Mouse (Mus musculus): ENCODE results near the gene Pm20d1. TPM values are rescaled to one million over a fixed set of nuclear protein-coding genes. Genes with fewer than 3 reads are reported as not detected.

Gene Pm20d1
- polyA plus RNA-seq, 1 experiment, result 1.3 TPM

GRCm38 (mm10) chr1:131861811-131862210 is 64.6 kb downstream of the Pm20d1 start:
- no peaks in the 10 kb centered on the region for H3K27me3 ChIP-seq (ENCODE audit: control insufficient read depth, insufficient read depth, low read length)
- no peak overlapping the region for H3K27ac ChIP-seq (ENCODE audit: control insufficient read depth, insufficient read depth, low read length)
- no peaks in the 10 kb centered on the region for H3K4me1 ChIP-seq (replicated peaks; ENCODE audit: control insufficient read depth, insufficient read depth, low read length)
- TF ChIP-seq CTCF (IDR thresholded peaks at IDR 0.05; ENCODE audit: borderline replicate concordance, control insufficient read depth, extremely low read depth, insufficient read depth, low read length, poor library complexity) (no peak), POLR2A (IDR thresholded peaks at IDR 0.05; ENCODE audit: control insufficient read depth, extremely low read depth, insufficient read depth, low read length, poor library complexity) (no peak)
- no peaks in the 10 kb centered on the region for H3K36me3 ChIP-seq (ENCODE audit: control insufficient read depth, insufficient read depth, low read length)
- WGBS, result 92% methylated on average over 4 of the region's 4 CpGs
- no peak overlapping the region for H3K4me3 ChIP-seq (ENCODE audit: control insufficient read depth, insufficient read depth, low read length)
- DNase-seq, result no peak

DNA sequence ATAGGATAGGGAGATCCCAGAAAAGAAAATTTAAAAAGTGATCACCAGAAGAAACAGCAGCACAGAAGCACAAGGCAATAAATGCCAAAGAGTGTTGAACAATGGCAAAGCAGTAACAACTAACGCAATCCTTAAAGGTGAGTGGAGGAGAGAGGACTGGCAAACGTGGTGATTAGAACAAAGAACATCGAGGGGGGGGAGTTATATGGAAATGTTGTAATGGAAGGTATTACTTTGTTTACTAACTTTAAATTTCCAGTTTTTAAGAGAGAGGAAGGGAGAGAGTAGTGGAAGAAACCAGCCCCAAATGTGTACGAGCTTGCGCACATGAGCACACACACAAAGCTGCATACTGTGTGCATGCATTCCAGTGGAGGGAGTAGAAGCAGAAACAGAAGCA is 68.4 kb downstream of the Pm20d1 start:
- no peak for DNase-seq
- Histone ChIP-seq H3K36me3 (ENCODE audit: control insufficient read depth, insufficient read depth, low read length) (0 out of 2 replicates have a peak, but pooled peaks cover 2% of the 10 kb centered on the region), H3K4me3 (ENCODE audit: control insufficient read depth, insufficient read depth, low read length) (no peak overlapping the region), H3K4me1 (replicated peaks; ENCODE audit: control insufficient read depth, insufficient read depth, low read length) (peaks cover 8% of the 10 kb centered on the region), H3K27ac (ENCODE audit: control insufficient read depth, insufficient read depth, low read length) (no peak overlapping the region), H3K27me3 (ENCODE audit: control insufficient read depth, insufficient read depth, low read length) (no peaks in the 10 kb centered on the region)
- TF ChIP-seq POLR2A (IDR thresholded peaks at IDR 0.05; ENCODE audit: control insufficient read depth, extremely low read depth, insufficient read depth, low read length, poor library complexity) (no peak), CTCF (IDR thresholded peaks at IDR 0.05; ENCODE audit: borderline replicate concordance, control insufficient read depth, extremely low read depth, insufficient read depth, low read length, poor library complexity) (no peak)
- WGBS, result 89% methylated on average over 5 of the region's 5 CpGs

- H3K4me1 ChIP-seq (replicated peaks; ENCODE audit: control insufficient read depth, insufficient read depth, low read length), result peaks cover 8% of the 10 kb centered on the region
- H3K27me3 ChIP-seq (ENCODE audit: control insufficient read depth, insufficient read depth, low read length), result no peaks in the 10 kb centered on the region
- no peak for DNase-seq
- H3K36me3 ChIP-seq (ENCODE audit: control insufficient read depth, insufficient read depth, low read length), result 0 out of 2 replicates have a peak, but pooled peaks cover 5% of the 10 kb centered on the region
- WGBS, result 42% methylated on average over 6 of the region's 6 CpGs
- no peak overlapping the region for H3K4me3 ChIP-seq (ENCODE audit: control insufficient read depth, insufficient read depth, low read length)
- no peak for TF ChIP-seq POLR2A (IDR thresholded peaks at IDR 0.05; ENCODE audit: control insufficient read depth, extremely low read depth, insufficient read depth, low read length, poor library complexity)
- TF ChIP-seq CTCF (IDR thresholded peaks at IDR 0.05; ENCODE audit: borderline replicate concordance, control insufficient read depth, extremely low read depth, insufficient read depth, low read length, poor library complexity), result no peak
- no peak overlapping the region for H3K27ac ChIP-seq (ENCODE audit: control insufficient read depth, insufficient read depth, low read length)
Measured at GRCm38 (mm10) chr1:131866304-131866999, 69.3 kb downstream of the Pm20d1 start.

DNA sequence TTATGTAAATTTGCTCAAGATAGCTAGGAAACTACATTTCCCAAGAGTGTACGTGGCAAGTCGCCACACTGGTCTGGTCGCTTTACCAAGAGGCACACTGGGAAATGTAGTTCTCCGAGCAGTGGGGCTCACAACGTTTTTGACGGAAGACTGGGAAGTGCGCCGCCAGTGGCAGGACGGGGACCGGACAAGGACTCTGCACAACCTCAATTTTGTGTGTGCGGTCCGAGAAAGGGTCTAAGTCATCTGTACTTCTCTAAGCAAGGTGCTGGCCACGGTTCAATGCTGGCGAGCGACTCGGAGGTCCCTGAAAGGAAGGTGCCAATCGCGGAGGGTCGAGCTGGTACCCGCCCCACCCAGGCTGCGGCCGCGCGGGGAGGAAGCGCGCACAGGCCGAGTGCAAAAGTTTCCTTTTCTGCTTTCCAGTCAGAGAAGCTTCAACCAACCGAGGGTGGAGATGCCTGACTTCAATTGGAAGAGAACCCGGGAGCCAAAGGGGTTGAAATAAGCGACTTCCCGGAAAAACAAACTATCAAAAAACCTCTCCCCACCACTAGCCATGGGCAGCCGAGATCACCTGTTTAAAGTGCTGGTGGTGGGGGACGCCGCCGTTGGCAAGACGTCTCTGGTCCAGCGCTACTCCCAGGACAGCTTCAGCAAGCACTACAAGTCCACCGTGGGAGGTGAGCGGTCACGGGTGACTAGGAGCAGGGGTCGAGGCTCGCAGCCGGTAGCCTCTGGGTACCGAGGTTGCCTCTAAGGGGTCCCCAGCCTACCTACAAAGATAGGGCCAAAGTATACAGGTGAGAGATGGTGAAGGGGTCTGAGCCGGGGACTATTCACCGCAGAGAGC is 70.1 kb downstream of the Pm20d1 start, which contains the start of gene Rab29:
TSS of gene Rab29 (plus strand) at position 132 of the 853 bp plus-strand sequence.
- no peaks in the 10 kb centered on the region for H3K27me3 ChIP-seq (ENCODE audit: control insufficient read depth, insufficient read depth, low read length)
- under 1% methylated on average over 46 of the region's 46 CpGs for WGBS
- H3K4me3 ChIP-seq (ENCODE audit: control insufficient read depth, insufficient read depth, low read length), result peak within 1 kb of the TSS; percentile 99
- DNase-seq, result peak; percentile 89
- no peak for TF ChIP-seq POLR2A (IDR thresholded peaks at IDR 0.05; ENCODE audit: control insufficient read depth, extremely low read depth, insufficient read depth, low read length, poor library complexity)
- peak; percentile 95 for TF ChIP-seq CTCF (IDR thresholded peaks at IDR 0.05; ENCODE audit: borderline replicate concordance, control insufficient read depth, extremely low read depth, insufficient read depth, low read length, poor library complexity)
- H3K4me1 ChIP-seq (replicated peaks; ENCODE audit: control insufficient read depth, insufficient read depth, low read length), result peaks cover 8% of the 10 kb centered on the region
- peak within 1 kb of the TSS; percentile 53; the same call in 1 of the 2 replicates for H3K27ac ChIP-seq (ENCODE audit: control insufficient read depth, insufficient read depth, low read length)
- peaks cover 8% of the 10 kb centered on the region; the same call in 1 of the 2 replicates for H3K36me3 ChIP-seq (ENCODE audit: control insufficient read depth, insufficient read depth, low read length)

DNA sequence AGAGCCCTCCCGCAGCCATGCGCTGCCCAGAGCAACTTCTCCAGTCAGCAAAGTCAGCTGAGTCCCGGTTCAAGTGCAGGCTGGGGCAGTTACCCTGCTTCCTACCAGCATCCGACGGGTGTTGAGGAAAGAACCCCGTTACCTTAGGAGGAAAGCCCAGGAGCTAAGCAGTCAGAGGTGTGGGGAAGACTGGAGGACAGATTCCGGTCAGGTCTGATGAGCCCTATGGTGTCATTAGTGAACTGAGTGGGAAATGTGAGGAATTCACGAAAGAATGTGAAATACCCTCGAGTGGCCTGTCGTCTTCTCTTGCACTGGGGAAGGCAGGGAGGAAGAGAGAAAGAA is 70.7 kb downstream of the Pm20d1 start:
- Histone ChIP-seq H3K27ac (ENCODE audit: control insufficient read depth, insufficient read depth, low read length) (no peak overlapping the region), H3K4me3 (ENCODE audit: control insufficient read depth, insufficient read depth, low read length) (peak overlapping the region; percentile 99), H3K4me1 (replicated peaks; ENCODE audit: control insufficient read depth, insufficient read depth, low read length) (peaks cover 8% of the 10 kb centered on the region), H3K27me3 (ENCODE audit: control insufficient read depth, insufficient read depth, low read length) (no peaks in the 10 kb centered on the region), H3K36me3 (ENCODE audit: control insufficient read depth, insufficient read depth, low read length) (peaks cover 12% of the 10 kb centered on the region; the same call in 1 of the 2 replicates)
- TF ChIP-seq CTCF (IDR thresholded peaks at IDR 0.05; ENCODE audit: borderline replicate concordance, control insufficient read depth, extremely low read depth, insufficient read depth, low read length, poor library complexity) (no peak), POLR2A (IDR thresholded peaks at IDR 0.05; ENCODE audit: control insufficient read depth, extremely low read depth, insufficient read depth, low read length, poor library complexity) (no peak)
- peak; percentile 20 for DNase-seq
- WGBS, result 30% methylated on average over 10 of the region's 10 CpGs

GRCm38 (mm10) chr1:131869561-131869960 is 72.4 kb downstream of the Pm20d1 start:
- TF ChIP-seq POLR2A (IDR thresholded peaks at IDR 0.05; ENCODE audit: control insufficient read depth, extremely low read depth, insufficient read depth, low read length, poor library complexity) (no peak), CTCF (IDR thresholded peaks at IDR 0.05; ENCODE audit: borderline replicate concordance, control insufficient read depth, extremely low read depth, insufficient read depth, low read length, poor library complexity) (no peak)
- no peak overlapping the region for H3K4me3 ChIP-seq (ENCODE audit: control insufficient read depth, insufficient read depth, low read length)
- no peaks in the 10 kb centered on the region for H3K27me3 ChIP-seq (ENCODE audit: control insufficient read depth, insufficient read depth, low read length)
- no peak overlapping the region for H3K27ac ChIP-seq (ENCODE audit: control insufficient read depth, insufficient read depth, low read length)
- DNase-seq, result no peak
- WGBS, result 87% methylated on average over 2 of the region's 2 CpGs
- H3K36me3 ChIP-seq (ENCODE audit: control insufficient read depth, insufficient read depth, low read length), result peaks cover 12% of the 10 kb centered on the region; the same call in 1 of the 2 replicates
- H3K4me1 ChIP-seq (replicated peaks; ENCODE audit: control insufficient read depth, insufficient read depth, low read length), result peaks cover 8% of the 10 kb centered on the region

Other genes starting within 250 kb of the Pm20d1 start
- 0.04 TPM in 1 of 2 replicates, not detected in the other for gene Avpr1b, start 198.1 kb upstream of the Pm20d1 start, polyA plus RNA-seq (2012; rRNA removed)
- 6.4 and 6.8 TPM in 2 replicates for gene Ctse, start 159.1 kb upstream of the Pm20d1 start, polyA plus RNA-seq (2012; rRNA removed)
- gene Rab7b, start 108.7 kb upstream of the Pm20d1 start, polyA plus RNA-seq (2012; rRNA removed), result 4.7 and 8.0 TPM in 2 replicates
- gene Slc26a9, start 53.4 kb upstream of the Pm20d1 start, polyA plus RNA-seq (2012; rRNA removed), result 0.99 and 1.1 TPM in 2 replicates
- gene Slc41a1, start 30.1 kb downstream of the Pm20d1 start, polyA plus RNA-seq (2012; rRNA removed), result 64.7 and 73.5 TPM in 2 replicates
- 42.3 and 49.6 TPM in 2 replicates for gene Rab29, start 69.8 kb downstream of the Pm20d1 start, polyA plus RNA-seq (2012; rRNA removed)
- gene Nucks1, start 113.2 kb downstream of the Pm20d1 start, polyA plus RNA-seq (2012; rRNA removed), result 16.6 and 21.4 TPM in 2 replicates
- 6.4 and 7.1 TPM in 2 replicates for gene Slc45a3, start 165.6 kb downstream of the Pm20d1 start, polyA plus RNA-seq (2012; rRNA removed)
- 82.3 and 101 TPM in 2 replicates for gene Elk4, start 210.2 kb downstream of the Pm20d1 start, polyA plus RNA-seq (2012; rRNA removed)

Measured in thymus, adult 2 months (tissue).